Mouse (Mus musculus) bone marrow, adult 2 months (tissue): Measurements from ENCODE around the gene Tenm3. TPM values are rescaled to one million over a fixed set of nuclear protein-coding genes. Genes with fewer than 3 reads are reported as not detected.

Experiments used
- H3K27ac ChIP-seq: fragments of 200-500 bp; 2 replicates; pipeline ENCODE4 v1.5.1; 2012; ENCODE audit warnings: low read depth, mild to moderate bottlenecking, control low read depth, inconsistent platforms, low read length; ENCODE audit not compliant: control insufficient read depth, poor library complexity, insufficient read depth
- H3K4me1 ChIP-seq: fragments of 200-500 bp; 2 replicates; pipeline ENCODE4 v1.6.1; 2011; ENCODE audit warnings: low read length; ENCODE audit not compliant: control insufficient read depth, insufficient read depth
- H3K4me3 ChIP-seq: fragments of 200-500 bp; replicated peaks from 2 replicates; pipeline ENCODE3; 2011; ENCODE audit warnings: mild to moderate bottlenecking, low read depth, low read length, control low read depth; ENCODE audit not compliant: control insufficient read depth
- CTCF ChIP-seq: fragments of 200-500 bp; IDR thresholded peaks from 2 replicates; pipeline ENCODE4 v1.5.1; 2011; ENCODE audit warnings: low read length, control low read depth; ENCODE audit not compliant: control insufficient read depth, insufficient read depth
- POLR2A ChIP-seq: fragments of 200-500 bp; IDR thresholded peaks from 2 replicates; pipeline ENCODE4 v1.6.1; 2011; ENCODE audit warnings: low read depth, mild to moderate bottlenecking, control low read depth, low read length, borderline replicate concordance; ENCODE audit not compliant: control insufficient read depth
- WGBS: fragments of 180-500 bp; shearing (Covaris S2); methylation state at CpG from one replicate; pipeline ENCODE4 v1.1.7; 2018; 5-methylcytosine and 5-hydroxymethylcytosine counted together
- polyA plus RNA-seq: library from polyadenylated mRNA; stranded (reverse); fragments of >200 nt; gene quantifications from 2 replicates; pipeline ENCODE4 v1.2.4, GENCODE M21; 2011; ENCODE audit warnings: low replicate concordance; ENCODE audit not compliant: missing spikeins, insufficient read depth, insufficient read length

The Tenm3 gene
- polyA plus RNA-seq, 1 experiment = 0.45 TPM

DNA sequence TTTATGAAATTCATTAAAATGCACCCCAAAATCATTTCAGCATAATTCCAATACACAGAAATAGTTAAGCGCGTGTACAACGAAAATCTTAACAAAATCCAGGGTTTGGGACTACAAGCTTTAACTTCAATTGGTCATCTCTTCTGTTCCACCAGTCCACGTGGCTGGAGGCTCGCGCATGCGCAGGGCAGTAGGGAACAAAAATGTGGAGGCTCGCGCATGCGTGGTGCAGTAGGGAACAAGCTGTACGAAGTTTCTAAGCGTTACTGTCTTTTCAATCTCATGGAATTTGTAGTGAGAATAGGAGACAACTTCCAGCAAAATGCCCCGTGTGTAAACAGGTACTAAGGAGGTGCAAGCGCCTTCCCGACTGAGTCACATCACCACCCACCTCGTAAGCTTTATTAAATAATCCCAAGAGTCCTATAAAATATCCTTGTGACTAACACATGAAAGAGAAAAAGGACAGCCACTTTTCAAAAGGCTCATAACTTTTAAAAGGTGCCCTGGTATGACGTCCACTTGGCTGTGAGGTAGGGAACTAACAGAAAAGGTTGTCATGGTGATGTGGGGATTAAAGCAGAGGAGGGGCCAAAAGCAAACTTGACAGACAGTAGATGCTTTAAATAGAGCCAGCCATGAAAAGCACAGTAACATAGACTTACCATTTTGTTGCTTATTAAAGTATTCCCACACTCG, 353.7 kb downstream of the Tenm3 start:
- no peak overlapping the region for H3K27ac ChIP-seq
- TF ChIP-seq POLR2A (no peak), CTCF (no peak)
- 84% methylated on average over 18 of the region's 18 CpGs for WGBS
- no peaks in the 10 kb centered on the region; the same call in 1 of the 2 replicates for H3K4me1 ChIP-seq
- no peak overlapping the region for H3K4me3 ChIP-seq

- WGBS = 68% methylated on average over 4 of the region's 4 CpGs
- no peak overlapping the region for H3K27ac ChIP-seq
- H3K4me1 ChIP-seq = no peaks in the 10 kb centered on the region; the same call in 1 of the 2 replicates
- no peak for TF ChIP-seq CTCF
- no peak for TF ChIP-seq POLR2A
- H3K4me3 ChIP-seq = no peak overlapping the region
Measured at GRCm38 (mm10) chr8:48489417-48489816, 354.3 kb downstream of the Tenm3 start.

- Histone ChIP-seq H3K4me1 (no peaks in the 10 kb centered on the region; the same call in 1 of the 2 replicates), H3K27ac (no peak overlapping the region), H3K4me3 (no peak overlapping the region)
- TF ChIP-seq CTCF (no peak), POLR2A (no peak)
- WGBS = 81% methylated on average over 7 of the region's 7 CpGs
Measured at GRCm38 (mm10) chr8:48488809-48489208, 354.9 kb downstream of the Tenm3 start.

GRCm38 (mm10) chr8:48484143-48484542, 359.6 kb downstream of the Tenm3 start:
- H3K4me3 ChIP-seq = no peak overlapping the region
- H3K27ac ChIP-seq = no peak overlapping the region
- H3K4me1 ChIP-seq = no peaks in the 10 kb centered on the region
- TF ChIP-seq POLR2A (no peak), CTCF (no peak)
- 75% methylated on average over 5 of the region's 5 CpGs for WGBS

DNA sequence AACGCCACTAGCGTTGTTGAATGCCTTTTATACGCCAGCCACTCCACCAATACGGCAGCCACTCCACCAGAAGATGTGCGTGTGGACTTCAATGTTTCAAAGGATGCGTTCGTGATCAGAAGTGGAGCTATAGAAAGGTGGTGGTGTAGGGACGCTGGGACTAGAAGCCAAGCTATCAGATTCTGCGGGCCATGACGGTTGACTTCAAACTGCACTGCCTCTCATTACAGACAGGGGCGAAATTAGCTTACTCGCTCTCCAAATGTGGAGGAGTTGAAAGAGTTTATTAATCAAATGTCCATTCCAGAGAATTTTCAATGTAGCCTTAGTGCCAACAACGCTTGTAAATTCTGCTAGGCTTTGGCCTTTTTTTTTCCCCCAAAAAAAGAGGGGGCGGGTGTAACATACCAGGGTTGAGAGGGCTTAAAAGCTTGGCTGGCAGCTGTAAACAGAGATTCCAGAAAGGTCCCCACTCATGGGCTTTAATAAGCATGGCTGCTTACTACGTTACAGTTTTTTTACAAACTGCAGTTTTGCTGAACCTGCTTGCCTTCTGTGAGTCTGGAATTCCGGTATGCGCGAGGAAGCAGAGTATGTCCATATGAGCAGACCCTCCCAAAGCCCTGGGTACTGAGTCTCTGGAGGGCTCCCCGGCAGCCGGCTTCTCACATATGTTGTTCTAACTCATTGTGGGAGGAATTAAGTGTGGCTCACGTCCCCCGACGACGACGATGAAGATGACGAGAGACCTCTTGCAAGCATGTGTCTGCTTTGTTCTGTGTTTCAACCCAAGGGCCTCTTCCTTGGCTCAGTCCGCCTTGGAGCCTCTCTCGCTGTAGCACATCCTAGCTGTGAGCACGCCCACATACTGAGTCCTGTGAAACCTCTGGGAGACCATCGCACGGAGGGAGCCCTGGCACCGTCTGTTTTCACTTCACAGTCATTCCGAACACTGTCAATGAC, 361.8 kb downstream of the Tenm3 start:
- Histone ChIP-seq H3K4me1 (no peaks in the 10 kb centered on the region), H3K27ac (no peak overlapping the region), H3K4me3 (no peak overlapping the region)
- no peak for TF ChIP-seq CTCF
- no peak for TF ChIP-seq POLR2A
- 86% methylated on average over 33 of the region's 33 CpGs for WGBS

DNA sequence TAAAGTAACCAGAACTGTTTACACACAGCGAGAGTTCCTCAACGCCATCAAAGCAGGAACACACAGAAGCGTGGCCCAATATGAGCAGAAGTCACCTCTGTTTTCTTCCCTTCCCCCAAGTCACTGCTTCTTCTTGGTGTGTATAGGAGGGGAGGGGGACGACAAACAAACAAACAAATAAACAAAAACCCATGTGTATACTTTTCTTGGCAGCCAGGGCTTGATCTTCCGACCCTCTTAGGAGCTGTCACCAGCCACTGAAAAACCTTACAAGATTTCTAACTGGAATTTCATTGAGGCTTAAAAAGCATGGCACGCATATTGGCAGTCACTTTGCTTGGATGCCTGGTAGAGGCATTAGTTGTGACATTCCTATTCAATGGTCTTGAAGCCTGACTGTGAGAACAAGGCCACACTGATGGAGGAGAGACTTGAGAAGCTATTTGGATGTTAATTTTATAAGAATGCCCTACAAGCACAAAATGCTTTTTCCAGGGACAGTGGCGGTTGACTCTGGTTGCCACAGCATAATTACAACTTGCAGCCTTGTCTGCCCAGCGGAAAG, 366.3 kb downstream of the Tenm3 start:
- 71% methylated on average over 8 of the region's 8 CpGs for WGBS
- Histone ChIP-seq H3K27ac (no peak overlapping the region), H3K4me3 (no peak overlapping the region), H3K4me1 (no peaks in the 10 kb centered on the region)
- TF ChIP-seq POLR2A (no peak), CTCF (no peak)

DNA sequence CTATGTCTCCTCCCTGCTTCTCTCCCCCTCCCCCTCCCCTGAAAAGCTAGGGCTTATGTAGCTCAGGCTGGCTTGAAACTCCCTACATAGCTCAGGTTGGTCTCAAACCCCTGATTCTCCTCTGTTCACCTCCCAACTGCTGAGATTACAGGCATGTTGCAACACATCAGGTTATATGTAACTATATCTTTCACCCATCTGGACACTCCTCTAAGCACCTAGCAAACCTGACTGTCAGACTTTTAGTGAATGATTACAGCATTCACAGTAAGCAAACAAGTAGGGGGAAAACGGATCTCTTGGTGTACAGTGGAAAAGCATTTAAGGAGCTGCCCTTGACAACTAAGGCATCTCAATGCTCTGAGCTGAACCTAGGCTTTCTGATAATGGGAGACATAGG, 366.9 kb downstream of the Tenm3 start:
- H3K27ac ChIP-seq = no peak overlapping the region
- WGBS = 72% methylated on average over 1 of the region's 1 CpGs
- H3K4me3 ChIP-seq = no peak overlapping the region
- TF ChIP-seq POLR2A (no peak), CTCF (no peak)
- H3K4me1 ChIP-seq = no peaks in the 10 kb centered on the region

GRCm38 (mm10) chr8:48467633-48468032, 376.1 kb downstream of the Tenm3 start:
- no peak overlapping the region for H3K27ac ChIP-seq
- no peak for TF ChIP-seq CTCF
- no peak for TF ChIP-seq POLR2A
- H3K4me1 ChIP-seq = no peaks in the 10 kb centered on the region
- no peak overlapping the region for H3K4me3 ChIP-seq
- 87% methylated on average over 5 of the region's 5 CpGs for WGBS
